9 mouse cellular contexts compared by ENCODE assay signal in the genomic region with DNA sequence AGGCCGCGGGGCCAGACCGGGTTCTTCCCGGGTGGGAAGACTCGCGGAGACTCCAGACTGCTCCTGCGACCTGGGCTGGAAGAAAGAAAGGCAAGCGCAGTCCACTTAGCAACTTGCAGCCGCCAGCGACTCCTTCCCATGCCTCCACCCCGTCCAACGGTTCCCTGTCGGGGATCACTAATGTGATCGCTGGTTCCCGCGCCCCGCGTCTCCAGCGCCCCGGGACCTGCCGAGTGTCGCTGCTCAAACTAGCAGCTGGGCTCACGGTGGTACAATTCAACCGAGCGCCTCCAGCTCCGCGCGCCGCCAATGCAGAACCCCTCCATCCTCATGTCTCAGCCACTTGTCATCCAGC. TPM values are rescaled to one million over a fixed set of nuclear protein-coding genes. Genes with fewer than 3 reads are reported as not detected.
DNase-seq lines count a peak whose midpoint lies in the region; ATAC-seq and TF ChIP-seq lines count a peak whose summit lies in the region.
"Had no signal": no experiment of that assay in that cellular context is flagged by ENCODE, and none has a peak within 500 bp of the region (broad histone marks: within the 10 kb centered on the region; RNA-seq: fewer than 3 reads in every experiment).

No protein-coding gene starts in this region.

- WGBS in forebrain, embryonic 14.5 days = under 1% methylated on average over 29 of the region's 29 CpGs
- 2% methylated on average over 29 of the region's 29 CpGs for WGBS in liver, embryonic 15.5 days (ENCODE audit: insufficient replicate concordance)
- WGBS in thymus, adult 2 months = 6% methylated on average over 29 of the region's 29 CpGs

- no peak for TF ChIP-seq POLR2A in thymus, adult 2 months (IDR thresholded peaks at IDR 0.05; ENCODE audit: control insufficient read depth, extremely low read depth, insufficient read depth, low read length, poor library complexity)

- DNase-seq in retina, embryonic 14.5 days (ENCODE audit: low spot score) = peak; percentile 30
- DNase-seq in retina, postnatal 1 day = no peak
- no peak for DNase-seq in forebrain, embryonic 14.5 days (ENCODE audit: low spot score)
- no peak for DNase-seq in thymus, postnatal 14 days
- DNase-seq in thymus, adult 2 months = no peak

- no peaks in the 10 kb centered on the region for H3K9me3 ChIP-seq in forebrain, embryonic 14.5 days (replicated peaks; ENCODE audit: control insufficient read depth, low read length)
- no peaks in the 10 kb centered on the region for H3K9me3 ChIP-seq in liver, embryonic 15.5 days (replicated peaks)

- H3K4me2 ChIP-seq in forebrain, embryonic 14.5 days (ENCODE audit: low read length) = peak overlapping the region; percentile 20; the same call in 1 of the 2 replicates
- H3K4me2 ChIP-seq in liver, embryonic 15.5 days = peak overlapping the region; percentile 15; the same call in 1 of the 2 replicates

- H3K4me1 ChIP-seq in forebrain, embryonic 14.5 days (ENCODE audit: control insufficient read depth, insufficient read depth, low read length) = no peaks in the 10 kb centered on the region
- H3K4me1 ChIP-seq in liver, embryonic 15.5 days (replicated peaks) = 0 out of 2 replicates have a peak, but pooled peaks cover 5% of the 10 kb centered on the region
- H3K4me1 ChIP-seq in thymus, adult 2 months (replicated peaks; ENCODE audit: control insufficient read depth, insufficient read depth, low read length) = no peaks in the 10 kb centered on the region

- H3K4me3 ChIP-seq in forebrain, embryonic 14.5 days (ENCODE audit: low read depth, low read length) = 0 out of 2 replicates have a peak overlapping the region, but pooled peaks have one; percentile 4
- H3K4me3 ChIP-seq in liver, embryonic 15.5 days (replicated peaks) = 0 out of 2 replicates have a peak overlapping the region, but pooled peaks have one; percentile 12
- H3K4me3 ChIP-seq in thymus, adult 2 months (ENCODE audit: control insufficient read depth, insufficient read depth, low read length) = no peak overlapping the region

- no peaks in the 10 kb centered on the region for H3K36me3 ChIP-seq in forebrain, embryonic 14.5 days (ENCODE audit: control insufficient read depth, insufficient read depth, low read length)
- H3K36me3 ChIP-seq in liver, embryonic 15.5 days (replicated peaks) = no peaks in the 10 kb centered on the region
- H3K36me3 ChIP-seq in thymus, adult 2 months (ENCODE audit: control insufficient read depth, insufficient read depth, low read length) = no peaks in the 10 kb centered on the region

- no peak overlapping the region for H3K27ac ChIP-seq in forebrain, embryonic 14.5 days (ENCODE audit: low read depth, low read length)
- H3K27ac ChIP-seq in liver, embryonic 15.5 days (replicated peaks) = no peak overlapping the region
- no peak overlapping the region for H3K27ac ChIP-seq in thymus, adult 2 months (ENCODE audit: control insufficient read depth, insufficient read depth, low read length)

- peaks cover 90% of the 10 kb centered on the region for H3K27me3 ChIP-seq in forebrain, embryonic 14.5 days (replicated peaks; ENCODE audit: control insufficient read depth, insufficient read depth, low read length)
- H3K27me3 ChIP-seq in liver, embryonic 15.5 days = peaks cover 93% of the 10 kb centered on the region
- H3K27me3 ChIP-seq in thymus, adult 2 months (ENCODE audit: control insufficient read depth, insufficient read depth, low read length) = peaks cover 11% of the 10 kb centered on the region; the same call in 1 of the 2 replicates

- H3K9ac ChIP-seq in forebrain, embryonic 14.5 days (ENCODE audit: low read length) = no peak overlapping the region
- no peak overlapping the region for H3K9ac ChIP-seq in liver, embryonic 15.5 days

- 0 out of 2 replicates have a peak, but pooled peaks have one; percentile 15 for ATAC-seq in forebrain, embryonic 14.5 days
- no peak for ATAC-seq in liver, embryonic 15.5 days (ENCODE audit: insufficient read depth)
- no peak for ATAC-seq in erythroid progenitor cell, adult 5-6 weeks (replicated peaks; ENCODE audit: low FRiP score, poor library complexity, severe bottlenecking)

- TF ChIP-seq CTCF in thymus, adult 2 months (IDR thresholded peaks at IDR 0.05; ENCODE audit: borderline replicate concordance, control insufficient read depth, extremely low read depth, insufficient read depth, low read length, poor library complexity) = no peak

RNA-seq across cellular contexts. Expression of gene Bsx, which starts 3.9 kb away (rescaled TPM):
- polyA plus RNA-seq in forebrain, embryonic 14.5 days (2014; fragmentation: Nextera tagmentation; extraction: Ambion mirVana) = 1.2 and 1.3 TPM in 2 replicates
- not detected in 2 replicates for polyA plus RNA-seq in liver, embryonic 15.5 days (2015; fragmentation: Nextera tagmentation; extraction: Ambion mirVana)
- total RNA-seq in erythroid progenitor cell, adult 5-6 weeks (2015; ENCODE audit: low replicate concordance) = not detected in 2 replicates
- not detected in 2 replicates for total RNA-seq in erythroid progenitor cell, adult 5-6 weeks (2017; ENCODE audit: low replicate concordance)
- polyA plus RNA-seq in thymus, adult 2 months (2012; rRNA removed) = 0.05 and 0.09 TPM in 2 replicates
- total RNA-seq: adrenal gland, adult 18-20 months; liver, adult 2 months had no signal
- polyA plus RNA-seq: liver, adult 2 months had no signal
